Mouse (Mus musculus) myocyte (in vitro differentiated cells): ENCODE measurements around the gene Prkcq. TPM values are rescaled to one million over a fixed set of nuclear protein-coding genes. Genes with fewer than 3 reads are reported as not detected.

Source experiments
- H3K27me3 ChIP-seq: one replicate; pipeline ENCODE4 v1.6.1; 2011; ENCODE audit not compliant: control insufficient read depth, insufficient read depth, insufficient read length
- H3K36me3 ChIP-seq: one replicate; pipeline ENCODE4 v1.6.1; 2011; ENCODE audit not compliant: control insufficient read depth, insufficient read depth
- H3K4me2 ChIP-seq: one replicate; pipeline ENCODE4 v1.6.1; 2011; ENCODE audit warnings: low read depth, control low read depth
- H3K4me3 ChIP-seq: one replicate; pipeline ENCODE4 v1.5.1; 2011; ENCODE audit warnings: mild to moderate bottlenecking, control low read depth, moderate library complexity
- H3K79me2 ChIP-seq: one replicate; pipeline ENCODE4 v1.6.1; 2011; ENCODE audit not compliant: control insufficient read depth, insufficient read depth
- H3ac ChIP-seq: one replicate; pipeline ENCODE4 v1.6.1; 2011; ENCODE audit not compliant: control insufficient read depth, insufficient read length
- CEBPB ChIP-seq: IDR thresholded peaks from 2 replicates; pipeline ENCODE4 v1.6.1; 2011; ENCODE audit warnings: mild to moderate bottlenecking, moderate library complexity; ENCODE audit not compliant: poor library complexity, insufficient read depth, severe bottlenecking
- E2F4 ChIP-seq: IDR thresholded peaks from one replicate; pipeline ENCODE4 v1.6.1; 2011; ENCODE audit warnings: mild to moderate bottlenecking, control low read depth, moderate library complexity; ENCODE audit not compliant: insufficient read depth
- MAX ChIP-seq: IDR thresholded peaks from one replicate; pipeline ENCODE4 v1.6.1; 2011; ENCODE audit warnings: low read depth, mild to moderate bottlenecking, control low read depth
- MYOD1 ChIP-seq, 3 experiments: IDR thresholded peaks; one replicate each; pipeline ENCODE4 v1.6.1; 2011; ENCODE audit warnings: control low read depth in 2 of 3, low read depth in 2 of 3, mild to moderate bottlenecking in 2 of 3, moderate library complexity in 1 of 3; ENCODE audit not compliant: insufficient read length in 2 of 3, control insufficient read depth in 1 of 3
- MYOG ChIP-seq, 3 experiments: IDR thresholded peaks; one replicate each; pipeline ENCODE4 v1.6.1; 2011; ENCODE audit warnings: control low read depth in 2 of 3, low read depth in 2 of 3, mild to moderate bottlenecking in 2 of 3; ENCODE audit not compliant: insufficient read length in 2 of 3, control insufficient read depth in 1 of 3, insufficient read depth in 1 of 3
- POLR2A ChIP-seq: IDR thresholded peaks from one replicate; pipeline ENCODE4 v1.6.1; 2011; ENCODE audit warnings: low read depth, mild to moderate bottlenecking, control low read depth, moderate library complexity; ENCODE audit not compliant: insufficient read length
- POLR2AphosphoS2 ChIP-seq: IDR thresholded peaks from one replicate; pipeline ENCODE4 v1.6.1; 2011; ENCODE audit warnings: low read depth, control low read depth; ENCODE audit not compliant: insufficient read length
- REST ChIP-seq: IDR thresholded peaks from one replicate; pipeline ENCODE4 v1.6.1; 2011; ENCODE audit warnings: mild to moderate bottlenecking, control low read depth, moderate library complexity; ENCODE audit not compliant: insufficient read depth, insufficient read length
- SRF ChIP-seq: IDR thresholded peaks from one replicate; pipeline ENCODE4 v1.6.1; 2011; ENCODE audit warnings: low read depth; ENCODE audit not compliant: control insufficient read depth, insufficient read length
- TCF12 ChIP-seq: IDR thresholded peaks from one replicate; pipeline ENCODE4 v1.6.1; 2011; ENCODE audit warnings: mild to moderate bottlenecking, control low read depth; ENCODE audit not compliant: poor library complexity, insufficient read depth, severe bottlenecking
- TCF3 ChIP-seq: IDR thresholded peaks from one replicate; pipeline ENCODE4 v1.6.1; 2011; ENCODE audit warnings: low read depth, control low read depth; ENCODE audit not compliant: insufficient read length
- USF1 ChIP-seq: IDR thresholded peaks from one replicate; pipeline ENCODE4 v1.6.1; 2011; ENCODE audit warnings: low read depth, mild to moderate bottlenecking, control low read depth, moderate library complexity
- polyA plus RNA-seq: library from polyadenylated mRNA; unstranded; fragments of >200 nt; fragmentation: generic; extraction: Trizol; gene quantifications from one replicate; pipeline ENCODE4 v1.2.1, GENCODE M21; 2012; ENCODE audit warnings: missing spikeins

Gene Prkcq
- polyA plus RNA-seq: 0.02 TPM

DNA sequence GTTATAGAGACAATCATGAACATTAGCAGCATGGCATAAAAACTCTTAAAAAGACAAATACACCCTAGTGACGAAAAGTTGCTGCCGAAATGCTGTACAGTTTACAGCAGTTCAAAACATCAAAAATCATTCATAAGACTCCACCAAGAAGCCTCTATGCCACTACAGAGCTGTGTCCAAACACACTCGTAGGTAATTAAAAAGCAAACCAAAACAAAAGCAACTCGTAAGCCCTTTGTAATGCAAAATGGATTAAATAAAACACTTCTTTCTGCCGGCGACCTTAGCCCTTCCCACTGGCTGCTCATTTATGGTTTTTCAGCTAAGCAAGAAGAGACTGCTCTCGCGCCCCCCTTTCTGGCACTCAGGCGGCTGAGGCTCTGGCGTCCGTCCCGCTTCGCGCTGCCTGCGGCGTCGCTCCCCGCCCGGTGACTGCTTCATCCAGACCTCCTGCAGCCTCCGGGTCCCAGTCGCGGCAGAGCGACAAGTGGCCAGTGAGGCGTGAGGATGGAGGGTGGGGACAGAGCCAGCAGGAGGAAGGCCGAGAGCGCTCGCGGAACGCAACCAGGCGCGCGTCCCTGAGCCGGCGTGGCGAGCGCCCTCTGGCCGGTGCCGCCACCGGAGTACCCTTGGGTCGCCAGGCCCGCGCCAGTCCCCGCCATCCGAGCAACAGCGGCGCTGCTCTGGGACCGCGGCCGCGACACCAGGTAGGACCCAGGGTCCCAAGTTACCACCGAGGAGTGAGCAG is at the start of gene Prkcq:
TSS of gene Prkcq (plus strand) at position 355 of the 748 bp plus-strand sequence.
- H3K36me3 ChIP-seq: no peaks in the 10 kb centered on the region
- H3K27me3 ChIP-seq: peaks cover 20% of the 10 kb centered on the region
- TF ChIP-seq E2F4 (no peak), MYOD1 (IDR thresholded peaks at IDR 0.05; ENCODE audit: control insufficient read depth in 1 of 3, insufficient read length in 2 of 3, low read depth in 2 of 3) (no peak), POLR2AphosphoS2 (no peak), MYOG (IDR thresholded peaks at IDR 0.05; ENCODE audit: control insufficient read depth in 1 of 3, insufficient read depth in 1 of 3, insufficient read length in 2 of 3, low read depth in 2 of 3) (no peak), CEBPB (no peak), MAX (no peak), SRF (no peak), USF1 (no peak), POLR2A (no peak), TCF3 (no peak), REST (no peak), TCF12 (no peak)
- no peak within 1 kb of the TSS for H3K4me3 ChIP-seq
- H3K79me2 ChIP-seq: no peaks in the 10 kb centered on the region
- peak within 1 kb of the TSS; percentile 34 for H3K4me2 ChIP-seq
- no peak within 1 kb of the TSS for H3ac ChIP-seq

- Histone ChIP-seq H3K36me3 (no peaks in the 10 kb centered on the region), H3K79me2 (no peaks in the 10 kb centered on the region)
- no peak for TF ChIP-seq MAX
Measured at GRCm38 (mm10) chr2:11130881-11131280, 41.0 kb upstream of the Prkcq start.

GRCm38 (mm10) chr2:11135718-11136117 is 36.2 kb upstream of the Prkcq start:
- Histone ChIP-seq H3K27me3 (peaks cover 10% of the 10 kb centered on the region), H3ac (no peak overlapping the region), H3K36me3 (no peaks in the 10 kb centered on the region), H3K4me2 (no peak overlapping the region), H3K4me3 (no peak overlapping the region), H3K79me2 (no peaks in the 10 kb centered on the region)
- no peak for TF ChIP-seq REST

More at GRCm38 (mm10) chr2:11130881-11131280, 41.0 kb upstream of the Prkcq start:
- Histone ChIP-seq H3K4me2 (no peak overlapping the region), H3K27me3 (no peaks in the 10 kb centered on the region), H3K4me3 (no peak overlapping the region), H3ac (no peak overlapping the region)

- no peak overlapping the region for H3K4me3 ChIP-seq
- H3ac ChIP-seq: no peak overlapping the region
- no peak overlapping the region for H3K4me2 ChIP-seq
- TF ChIP-seq MYOD1 (IDR thresholded peaks at IDR 0.05; ENCODE audit: control insufficient read depth in 1 of 3, insufficient read length in 2 of 3, low read depth in 2 of 3) (no peak), SRF (no peak), USF1 (no peak), MAX (no peak), POLR2A (no peak), TCF3 (no peak), MYOG (IDR thresholded peaks at IDR 0.05; ENCODE audit: control insufficient read depth in 1 of 3, insufficient read depth in 1 of 3, insufficient read length in 2 of 3, low read depth in 2 of 3) (no peak), TCF12 (no peak), POLR2AphosphoS2 (no peak), REST (no peak), CEBPB (no peak), E2F4 (no peak)
- H3K79me2 ChIP-seq: no peaks in the 10 kb centered on the region
- no peaks in the 10 kb centered on the region for H3K36me3 ChIP-seq
- peaks cover 10% of the 10 kb centered on the region for H3K27me3 ChIP-seq
Measured at GRCm38 (mm10) chr2:11138076-11138475, 33.8 kb upstream of the Prkcq start.

GRCm38 (mm10) chr2:11139518-11140152 is 32.3 kb upstream of the Prkcq start:
- Histone ChIP-seq H3K4me3 (no peak overlapping the region), H3K36me3 (no peaks in the 10 kb centered on the region), H3ac (no peak overlapping the region), H3K79me2 (no peaks in the 10 kb centered on the region), H3K4me2 (no peak overlapping the region), H3K27me3 (peaks cover 10% of the 10 kb centered on the region)
- no peak for TF ChIP-seq MAX
- no peak for TF ChIP-seq TCF3
- no peak for TF ChIP-seq POLR2AphosphoS2
- TF ChIP-seq SRF: no peak
- no peak for TF ChIP-seq MYOG (IDR thresholded peaks at IDR 0.05; ENCODE audit: control insufficient read depth in 1 of 3, insufficient read depth in 1 of 3, insufficient read length in 2 of 3, low read depth in 2 of 3)
- TF ChIP-seq TCF12: no peak
- TF ChIP-seq POLR2A: no peak
- no peak for TF ChIP-seq CEBPB
- no peak for TF ChIP-seq MYOD1 (IDR thresholded peaks at IDR 0.05; ENCODE audit: control insufficient read depth in 1 of 3, insufficient read length in 2 of 3, low read depth in 2 of 3)
- no peak for TF ChIP-seq USF1
- TF ChIP-seq E2F4: no peak
- TF ChIP-seq REST: no peak
